8 mouse cellular contexts compared by ENCODE assay signal in genomic region chr4:57957200-57958085, GRCm38 (mm10). TPM values are rescaled to one million over a fixed set of nuclear protein-coding genes. Genes with fewer than 3 reads are reported as not detected.
DNase-seq lines count a peak whose midpoint lies in the region; ATAC-seq and TF ChIP-seq lines count a peak whose summit lies in the region.

No protein-coding gene starts in this region.

- H3K4me1 ChIP-seq in cortical plate, adult 2 months (ENCODE audit: control insufficient read depth, insufficient read depth, low read length): peaks cover 2% of the 10 kb centered on the region; the same call in 1 of the 2 replicates
- peaks cover 33% of the 10 kb centered on the region for H3K4me1 ChIP-seq in midbrain, embryonic 10.5 days

- DNase-seq in ovary, postnatal 14 days (ENCODE audit: low spot score): peak; percentile 11
- no peak for DNase-seq in ovary, postnatal 36 days (ENCODE audit: low spot score)
- peak; percentile 14 for DNase-seq in heart, postnatal 4 days
- no peak for DNase-seq in midbrain, embryonic 10.5 days (ENCODE audit: low spot score)
- no peak for DNase-seq in layer of hippocampus, adult 9-10 months (ENCODE audit: low spot score)
- no peak for DNase-seq in spleen, adult 18-20 months

- no peaks in the 10 kb centered on the region for H3K9me3 ChIP-seq in midbrain, embryonic 10.5 days (replicated peaks)

- peaks cover 23% of the 10 kb centered on the region for H3K36me3 ChIP-seq in midbrain, embryonic 10.5 days

- TF ChIP-seq CTCF in cortical plate, adult 2 months (IDR thresholded peaks at IDR 0.05; ENCODE audit: extremely low read depth, insufficient read depth, low read length): no peak

- ATAC-seq in megakaryocyte-erythroid progenitor cell, adult 5-6 weeks (replicated peaks; ENCODE audit: low FRiP score, low TSS enrichment, poor library complexity, severe bottlenecking): no peak

- peak overlapping the region; percentile 96 for H3K27ac ChIP-seq in cortical plate, adult 2 months (ENCODE audit: insufficient read depth, low read length)
- H3K27ac ChIP-seq in midbrain, embryonic 10.5 days (replicated peaks): peak overlapping the region; percentile 95

- WGBS in midbrain, embryonic 10.5 days: 55% methylated on average over 11 of the region's 11 CpGs

- H3K27me3 ChIP-seq in midbrain, embryonic 10.5 days (ENCODE audit: low read depth, poor library complexity, severe bottlenecking): peaks cover 12% of the 10 kb centered on the region

- TF ChIP-seq POLR2A in cortical plate, adult 2 months (IDR thresholded peaks at IDR 0.05; ENCODE audit: extremely low read depth, insufficient read depth, low read length): no peak

- peak overlapping the region; percentile 87; the same call in 1 of the 2 replicates for H3K4me3 ChIP-seq in cortical plate, adult 2 months (ENCODE audit: insufficient read depth, low read length)
- peak overlapping the region; percentile 77 for H3K4me3 ChIP-seq in midbrain, embryonic 10.5 days

RNA-seq across cellular contexts. Expression of gene Txn1, which starts 1.2 kb away (rescaled TPM):
- polyA plus RNA-seq in cortical plate, adult 2 months (2012; rRNA removed): 106 and 107 TPM in 2 replicates
- total RNA-seq in heart, postnatal 4 days (2021): 100 to 1,000 TPM; 182 to 189 TPM
- 382 and 417 TPM in 2 replicates for polyA plus RNA-seq in midbrain, embryonic 10.5 days (2016; fragmentation: Nextera tagmentation; extraction: Ambion mirVana)
- 312 and 352 TPM in 2 replicates for total RNA-seq in megakaryocyte-erythroid progenitor cell, adult 5-6 weeks (2014; fragmentation: Nextera tagmentation)
- total RNA-seq in megakaryocyte-erythroid progenitor cell, adult 5-6 weeks (2017): 194 and 197 TPM in 2 replicates

RNA-seq across cellular contexts. Expression of gene D630039A03Rik, which starts 41.3 kb away (rescaled TPM):
- 0.27 and 0.32 TPM in 2 replicates for polyA plus RNA-seq in cortical plate, adult 2 months (2012; rRNA removed)
- not detected for total RNA-seq in heart, postnatal 4 days (2021)
- 0.07 and 0.10 TPM in 2 replicates for polyA plus RNA-seq in midbrain, embryonic 10.5 days (2016; fragmentation: Nextera tagmentation; extraction: Ambion mirVana)
- 1.1 TPM in 1 of 2 replicates, not detected in the other for total RNA-seq in megakaryocyte-erythroid progenitor cell, adult 5-6 weeks (2014; fragmentation: Nextera tagmentation)
- not detected in 2 replicates for total RNA-seq in megakaryocyte-erythroid progenitor cell, adult 5-6 weeks (2017)

RNA-seq across cellular contexts. Expression of gene Txndc8, which starts 51.5 kb away (rescaled TPM):
- polyA plus RNA-seq in cortical plate, adult 2 months (2012; rRNA removed): not detected in 2 replicates
- total RNA-seq in heart, postnatal 4 days (2021): not detected
- not detected in 2 replicates for polyA plus RNA-seq in midbrain, embryonic 10.5 days (2016; fragmentation: Nextera tagmentation; extraction: Ambion mirVana)
- not detected in 2 replicates for total RNA-seq in megakaryocyte-erythroid progenitor cell, adult 5-6 weeks (2014; fragmentation: Nextera tagmentation)
- not detected in 2 replicates for total RNA-seq in megakaryocyte-erythroid progenitor cell, adult 5-6 weeks (2017)

Comparison
In these comparisons a context has a peak if more than half of its experiments do, and no peak if none do; other contexts are left out.
1. DNase-seq: peak in ovary, postnatal 14 days (single experiment) and heart, postnatal 4 days (single experiment); none in ovary, postnatal 36 days (single experiment), midbrain, embryonic 10.5 days (single experiment), layer of hippocampus, adult 9-10 months (single experiment) and spleen, adult 18-20 months (0 of 2).